Mouse (Mus musculus): Measurements from ENCODE around the gene Tbc1d5.

- TF ChIP-seq CTCF (IDR thresholded peaks at IDR 0.05; ENCODE audit: insufficient read depth, low read length) (no peak), POLR2A (IDR thresholded peaks at IDR 0.05; ENCODE audit: borderline replicate concordance, extremely low read depth, low read depth, low read length) (no peak)
Observed at GRCm38 (mm10) chr17:51172332-51172731, 6.8 kb downstream of the Tbc1d5 start.

All from lung, adult 2 months (tissue).